Mouse (Mus musculus) cerebellum, adult 2 months (tissue): ENCODE results near the gene Itpripl2.

Experiments used
- CTCF ChIP-seq: fragments of 200-500 bp; IDR thresholded peaks from 2 replicates; pipeline ENCODE4 v1.5.1; 2011; ENCODE audit warnings: low read depth, mild to moderate bottlenecking, control low read depth, low read length, moderate library complexity, borderline replicate concordance; ENCODE audit not compliant: insufficient read depth
- POLR2A ChIP-seq: fragments of 200-500 bp; IDR thresholded peaks from 2 replicates; pipeline ENCODE4 v1.6.1; 2011; ENCODE audit warnings: low read length, control low read depth, borderline replicate concordance; ENCODE audit not compliant: insufficient read depth

- TF ChIP-seq CTCF (no peak), POLR2A (peak; percentile 91; the same call in 1 of the 2 replicates)
Measured at GRCm38 (mm10) chr7:118533178-118533578, 41.4 kb upstream of the Itpripl2 start, which contains the start of gene Coq7.
